Mouse (Mus musculus): Measurements from ENCODE around the gene Pla2g15. TPM values are rescaled to one million over a fixed set of nuclear protein-coding genes. Genes with fewer than 3 reads are reported as not detected.

Gene Pla2g15
- total RNA-seq, 2 experiments from 2014 or later = 17.4 to 29.6 TPM

- peak in 1 of 2 experiments; percentile 38 for DNase-seq
These were observed 15.2 kb upstream of the Pla2g15 start for GRCm38 (mm10) chr8:106134751-106135571.

- DNase-seq = no peak
These were observed 14.5 kb upstream of the Pla2g15 start for GRCm38 (mm10) chr8:106135672-106136071.

- peak; percentile 51 to 71 for DNase-seq
These were observed 13.8 kb upstream of the Pla2g15 start, which contains the start of gene Esrp2 for GRCm38 (mm10) chr8:106136156-106137130. Gene Esrp2, minus strand, starts transcription at chr8:106136974.

- DNase-seq = no peak
These were observed 12.8 kb upstream of the Pla2g15 start for GRCm38 (mm10) chr8:106137218-106137905.

GRCm38 (mm10) chr8:106137906-106138477 lies 12.2 kb upstream of the Pla2g15 start:
- DNase-seq = peak; percentile 85 to 89

GRCm38 (mm10) chr8:106138616-106139015 lies 11.6 kb upstream of the Pla2g15 start:
- no peak for DNase-seq

GRCm38 (mm10) chr8:106140191-106140590 lies 10.0 kb upstream of the Pla2g15 start:
- DNase-seq = no peak

GRCm38 (mm10) chr8:106140769-106141168 lies 9.4 kb upstream of the Pla2g15 start:
- peak; percentile 86 to 88 for DNase-seq

- peak in 1 of 2 experiments; percentile 33 for DNase-seq
These were observed 4.9 kb upstream of the Pla2g15 start for GRCm38 (mm10) chr8:106145331-106145730.

GRCm38 (mm10) chr8:106146014-106146413 lies 4.2 kb upstream of the Pla2g15 start:
- DNase-seq = no peak

GRCm38 (mm10) chr8:106147868-106148565 lies 2.2 kb upstream of the Pla2g15 start:
- DNase-seq = peak; percentile 82 to 87

GRCm38 (mm10) chr8:106149025-106149424 lies 1.2 kb upstream of the Pla2g15 start:
- DNase-seq = peak in 1 of 2 experiments; percentile 30

- no peak for DNase-seq
These were observed 428 bp downstream of the Pla2g15 start for GRCm38 (mm10) chr8:106150653-106151000.

- DNase-seq = no peak
These were observed 842 bp downstream of the Pla2g15 start for GRCm38 (mm10) chr8:106151041-106151440.

- no peak for DNase-seq
These were observed 2.7 kb downstream of the Pla2g15 start for GRCm38 (mm10) chr8:106152876-106153275.

- no peak for DNase-seq
These were observed 7.2 kb downstream of the Pla2g15 start for GRCm38 (mm10) chr8:106157419-106157818.

GRCm38 (mm10) chr8:106158381-106158780 lies 8.2 kb downstream of the Pla2g15 start:
- no peak for DNase-seq

- DNase-seq = no peak
These were observed 9.7 kb downstream of the Pla2g15 start for GRCm38 (mm10) chr8:106159876-106160275.

GRCm38 (mm10) chr8:106163251-106163650 lies 13.1 kb downstream of the Pla2g15 start:
- peak in 1 of 2 experiments; percentile 20 for DNase-seq

GRCm38 (mm10) chr8:106165460-106165859 lies 15.3 kb downstream of the Pla2g15 start:
- DNase-seq = peak; percentile 70 to 78

Data from adrenal gland, postnatal 36 days (tissue).